Mouse (Mus musculus) megakaryocyte-erythroid progenitor cell, adult 5 weeks (primary cell): Measurements from ENCODE around the gene Ocel1. TPM values are rescaled to one million over a fixed set of nuclear protein-coding genes. Genes with fewer than 3 reads are reported as not detected.

Experiments
- polyA plus RNA-seq: library from polyadenylated mRNA; stranded (reverse); fragments of >175 nt; gene quantifications from 2 replicates; pipeline ENCODE4 v1.2.3, GENCODE M21; 2012

The Ocel1 gene
- polyA plus RNA-seq, result 24.1 and 32.7 TPM in 2 replicates

DNA sequence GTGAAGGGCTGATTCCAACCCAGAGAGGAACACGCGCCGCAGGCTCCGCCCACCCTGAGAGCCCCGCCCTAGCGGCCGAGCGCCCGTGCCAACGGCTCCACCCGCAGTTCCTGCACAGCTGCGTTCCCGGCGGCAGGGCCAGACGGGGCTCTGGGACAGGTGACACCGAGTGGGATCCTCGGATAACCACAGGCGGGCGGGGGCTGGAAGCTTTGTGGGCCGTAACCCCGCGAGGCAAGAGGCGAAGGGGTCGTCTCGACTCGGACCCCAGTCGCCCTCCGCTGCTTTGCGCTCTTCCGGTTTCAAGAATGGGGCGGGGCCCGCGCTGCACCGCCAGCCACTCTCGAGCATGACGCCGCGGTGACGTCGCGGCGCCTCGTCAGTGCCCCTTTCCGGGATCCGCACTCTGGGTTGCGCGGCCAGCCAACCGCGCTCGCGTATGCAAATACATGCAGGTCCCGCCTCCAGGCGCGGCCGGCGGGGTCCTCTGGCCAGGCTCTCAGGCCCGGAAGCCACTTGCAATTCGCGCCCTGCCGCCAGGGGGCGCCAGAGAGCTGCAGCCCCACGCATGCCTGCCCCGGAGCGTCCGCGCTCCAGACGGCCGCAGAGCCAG is at the start of gene Ocel1:
Gene Ocel1, plus strand, starts transcription at position 63 of the 613 bp plus-strand sequence.

DNA sequence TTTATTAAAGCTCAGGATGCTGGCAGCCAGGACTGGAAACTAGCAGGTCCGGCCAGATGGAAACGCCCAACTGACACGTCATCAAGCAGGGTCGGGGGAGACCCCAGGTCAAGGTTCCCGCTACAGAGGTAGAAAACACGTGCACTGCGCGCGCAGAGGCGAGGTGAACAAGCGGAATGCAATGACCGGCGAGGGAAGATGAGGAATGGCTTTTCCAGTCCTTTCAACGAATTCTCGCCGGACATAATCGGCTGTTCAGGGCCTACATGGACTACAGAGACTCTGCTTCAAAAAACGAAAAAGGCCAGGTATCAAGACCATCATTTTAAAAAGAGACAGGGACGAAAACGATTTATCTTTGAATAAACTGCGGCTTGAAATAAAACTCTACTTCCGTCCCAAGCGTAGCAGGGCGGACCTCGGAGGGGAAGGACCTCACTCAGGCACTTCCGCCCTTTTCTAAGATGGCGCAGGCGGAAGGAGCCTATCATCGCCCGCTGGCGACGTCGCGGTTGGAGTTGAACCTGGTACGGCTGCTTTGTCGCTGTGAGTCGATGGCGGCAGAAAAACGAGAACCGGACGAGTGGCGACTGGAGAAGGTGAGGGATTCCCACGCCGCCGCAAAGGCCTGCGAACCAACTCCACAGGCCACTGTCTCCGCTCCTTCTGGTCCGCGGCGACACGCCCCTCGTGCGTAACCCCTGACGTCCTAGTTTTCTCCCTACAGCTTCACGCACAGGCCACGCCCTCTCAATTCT is 4.1 kb upstream of the Ocel1 start, which contains the start of gene Use1:
Gene Use1, plus strand, starts transcription at position 78 of the 758 bp plus-strand sequence.

DNA sequence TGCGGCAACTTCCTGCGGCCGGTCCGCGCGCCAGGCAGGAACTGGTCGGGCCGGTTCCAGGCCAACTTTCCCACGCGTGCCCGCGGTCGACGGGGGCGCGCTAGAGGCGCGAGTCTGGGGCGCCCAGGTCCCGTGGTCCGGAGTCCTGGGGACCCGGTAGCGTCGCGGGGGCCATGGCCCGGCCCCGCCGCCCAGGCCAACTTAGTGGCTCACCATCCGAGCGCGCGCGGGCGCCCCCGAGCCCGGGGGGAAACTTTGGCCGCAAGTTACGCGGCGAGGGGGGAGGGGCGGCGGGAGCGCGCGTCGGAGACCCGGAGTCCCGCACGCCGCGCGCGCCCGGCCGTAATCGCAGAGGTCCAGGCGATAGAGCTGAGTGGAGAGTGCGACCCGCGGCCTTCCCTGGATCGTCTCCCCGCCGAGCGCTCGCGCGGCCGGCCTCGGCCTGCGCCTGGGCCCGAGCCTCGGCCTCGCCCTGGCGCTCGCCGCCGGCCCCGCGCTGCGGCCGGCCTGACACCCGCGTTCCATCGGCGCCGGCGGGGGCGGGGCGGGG is 10.4 kb downstream of the Ocel1 start, which contains the start of gene Nr2f6:
Gene Nr2f6, minus strand, starts transcription at position 540 of the 550 bp plus-strand sequence.

DNA sequence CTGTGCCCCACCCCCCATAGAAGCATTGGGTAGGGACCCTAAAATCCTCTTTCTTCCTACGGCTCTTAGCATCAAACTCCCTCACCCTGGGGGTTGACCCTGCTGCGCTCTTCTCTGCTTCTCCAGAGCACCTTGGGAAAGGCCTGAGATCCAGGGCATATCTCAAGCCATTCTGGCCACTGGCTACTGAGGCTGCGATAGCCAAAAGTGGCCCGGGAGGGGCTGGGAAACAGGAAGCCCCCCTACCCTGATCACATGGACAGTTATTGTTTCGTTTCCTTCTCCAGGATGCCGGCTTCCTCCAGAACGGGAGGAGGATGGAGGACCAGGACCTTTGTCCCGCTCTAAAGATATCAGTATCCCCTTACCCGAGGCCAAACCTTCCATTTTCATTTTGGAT is 24.5 kb downstream of the Ocel1 start, which contains the start of gene Ushbp1:
Gene Ushbp1, minus strand, starts transcription at position 174 of the 400 bp plus-strand sequence.

DNA sequence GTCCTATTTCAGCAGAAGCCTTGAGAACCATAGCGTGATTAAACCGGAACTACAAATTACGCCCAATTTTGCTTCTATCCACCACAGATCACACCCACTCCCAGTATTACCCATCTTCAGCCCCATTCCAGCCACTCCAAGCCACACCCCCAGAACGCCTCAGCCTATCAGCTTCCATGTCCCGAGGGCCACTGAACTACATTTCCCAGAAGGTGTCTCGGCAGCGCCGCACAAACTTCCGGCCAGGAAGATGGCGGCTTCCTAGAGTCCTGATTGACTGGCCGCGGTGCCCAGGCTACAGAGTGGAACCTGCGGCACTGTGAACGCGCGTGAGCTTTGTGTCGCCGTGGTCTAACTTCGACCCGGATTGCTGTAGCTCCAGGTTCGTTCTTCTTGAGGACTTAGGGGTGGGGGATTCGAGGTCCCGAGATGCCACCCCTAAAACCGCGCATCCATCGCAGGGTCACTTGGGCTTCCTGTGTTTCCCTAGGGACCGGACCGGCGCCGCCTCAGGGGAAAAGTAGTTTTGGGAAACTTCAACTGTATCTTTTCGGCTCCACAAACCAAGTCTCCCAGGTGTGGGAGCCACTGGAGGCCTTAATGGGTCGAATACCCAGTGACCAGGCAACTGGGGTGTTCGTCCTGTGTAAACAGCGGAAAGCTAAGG is 25.7 kb downstream of the Ocel1 start, which contains the start of gene Babam1:
Gene Babam1, plus strand, starts transcription at position 223 of the 667 bp plus-strand sequence.

DNA sequence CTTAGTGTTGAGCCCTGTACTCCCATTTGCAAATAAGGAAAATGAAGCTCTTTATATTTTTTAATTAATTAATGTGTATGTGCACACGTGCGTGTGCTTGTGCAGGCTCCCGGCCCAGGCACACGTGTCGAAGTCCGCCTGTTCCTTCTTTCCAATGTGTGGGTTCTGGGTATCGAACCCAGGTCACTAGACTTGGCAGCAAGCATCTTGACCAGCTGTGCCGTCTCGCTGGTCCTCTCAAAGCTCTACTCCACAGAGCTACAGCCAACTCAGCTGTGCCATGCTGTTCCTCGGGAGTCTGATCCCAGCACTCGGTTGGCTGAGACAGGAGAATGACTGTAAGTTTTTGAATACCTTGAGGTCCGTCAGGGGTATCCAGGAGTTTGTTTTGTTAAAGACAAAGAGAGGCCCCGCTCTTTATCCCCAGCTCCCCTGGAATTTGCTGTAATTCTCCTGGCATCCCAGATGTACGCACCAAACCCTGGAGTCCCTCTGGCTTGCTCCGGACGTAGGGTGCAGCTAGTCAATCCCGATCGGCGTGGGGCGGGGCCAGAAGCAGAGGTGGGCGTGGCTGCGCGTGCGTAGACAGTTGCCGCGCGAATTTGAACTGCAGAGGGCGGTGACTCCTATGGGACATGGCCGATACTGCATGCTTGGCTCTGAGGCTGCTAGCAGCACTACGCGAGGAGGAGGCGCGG is 34.5 kb downstream of the Ocel1 start, which contains the start of gene Ankle1:
Gene Ankle1, plus strand, starts transcription at position 610 of the 698 bp plus-strand sequence.

Other genes starting within 250 kb of the Ocel1 start
- 57.8 and 74.5 TPM in 2 replicates for gene Myo9b, start 98.6 kb upstream of the Ocel1 start, polyA plus RNA-seq
- gene Haus8, start 98.4 kb upstream of the Ocel1 start, polyA plus RNA-seq, result 27.3 and 32.7 TPM in 2 replicates
- 291 and 315 TPM in 2 replicates for gene Use1, start 4.5 kb upstream of the Ocel1 start, polyA plus RNA-seq
- gene Nr2f6, start 10.7 kb downstream of the Ocel1 start, polyA plus RNA-seq, result 25.0 and 27.3 TPM in 2 replicates
- gene Ushbp1, start 24.5 kb downstream of the Ocel1 start, polyA plus RNA-seq, result not detected in 2 replicates
- 134 and 147 TPM in 2 replicates for gene Babam1, start 25.6 kb downstream of the Ocel1 start, polyA plus RNA-seq
- 25.9 and 26.0 TPM in 2 replicates for gene Ankle1, start 34.7 kb downstream of the Ocel1 start, polyA plus RNA-seq
- gene Abhd8, start 92.4 kb downstream of the Ocel1 start, polyA plus RNA-seq, result 39.6 and 48.5 TPM in 2 replicates
- gene Mrpl34, start 93.7 kb downstream of the Ocel1 start, polyA plus RNA-seq, result 195 and 205 TPM in 2 replicates
- gene Dda1, start 97.9 kb downstream of the Ocel1 start, polyA plus RNA-seq, result 224 and 225 TPM in 2 replicates
- gene Ano8, start 114.7 kb downstream of the Ocel1 start, polyA plus RNA-seq, result 10.6 and 17.2 TPM in 2 replicates
- 34.8 and 36.4 TPM in 2 replicates for gene Gtpbp3, start 116.8 kb downstream of the Ocel1 start, polyA plus RNA-seq
- 12.9 and 16.5 TPM in 2 replicates for gene Plvap, start 140.5 kb downstream of the Ocel1 start, polyA plus RNA-seq
- gene Ccdc194, start 154.4 kb downstream of the Ocel1 start, polyA plus RNA-seq, result not detected in 2 replicates
- gene Bst2, start 166.2 kb downstream of the Ocel1 start, polyA plus RNA-seq, result 250 and 257 TPM in 2 replicates
- 174 and 201 TPM in 2 replicates for gene Mvb12a, start 171.6 kb downstream of the Ocel1 start, polyA plus RNA-seq
- 0.32 and 0.37 TPM in 2 replicates for gene Tmem221, start 187.6 kb downstream of the Ocel1 start, polyA plus RNA-seq
- gene Nxnl1, start 195.3 kb downstream of the Ocel1 start, polyA plus RNA-seq, result not detected in 2 replicates
- gene Slc27a1, start 197.6 kb downstream of the Ocel1 start, polyA plus RNA-seq, result 12.6 and 18.3 TPM in 2 replicates
- gene Pgls, start 220.9 kb downstream of the Ocel1 start, polyA plus RNA-seq, result 408 and 426 TPM in 2 replicates
- gene Fam129c, start 226.3 kb downstream of the Ocel1 start, polyA plus RNA-seq, result 14.0 and 18.2 TPM in 2 replicates
- gene Colgalt1, start 239.7 kb downstream of the Ocel1 start, polyA plus RNA-seq, result 59.2 and 64.3 TPM in 2 replicates